Mouse (Mus musculus) gonadal fat pad, adult 2 months (tissue): Measurements from ENCODE around the gene Ppp1r12c. TPM values are rescaled to one million over a fixed set of nuclear protein-coding genes. Genes with fewer than 3 reads are reported as not detected.

Source experiments
- DNase-seq: peaks from one replicate; pipeline ENCODE4 v3.0.0-alpha.2; 2012; ENCODE audit warnings: low read depth
- polyA plus RNA-seq: library from polyadenylated mRNA; depleted of rRNA; stranded (reverse); fragments of >200 nt; gene quantifications from 2 replicates; pipeline ENCODE4 v1.2.3, GENCODE M21; 2012; rRNA removed

Gene Ppp1r12c
- polyA plus RNA-seq, 1 experiment = 57.8 TPM

DNA sequence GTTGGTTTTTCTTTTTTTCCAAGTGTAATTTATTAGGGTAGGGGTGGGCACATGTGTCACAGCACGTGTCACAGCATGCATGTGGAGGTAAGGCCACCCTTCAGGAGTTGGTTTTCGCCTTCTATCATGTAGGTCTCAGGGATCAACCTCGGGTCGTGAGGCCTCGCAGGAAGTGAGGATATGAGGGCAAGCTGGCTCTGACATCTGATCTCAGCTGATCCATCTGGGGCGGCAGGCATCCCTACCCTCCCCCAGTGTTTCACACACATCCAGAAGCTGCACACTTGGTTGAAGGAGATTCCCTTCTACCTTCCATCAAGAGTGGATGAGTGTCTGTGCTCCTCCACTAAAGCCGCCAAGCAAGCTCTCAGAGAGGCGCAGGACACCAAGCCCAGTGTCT, 69.5 kb downstream of the Ppp1r12c start:
- no peak for DNase-seq

DNA sequence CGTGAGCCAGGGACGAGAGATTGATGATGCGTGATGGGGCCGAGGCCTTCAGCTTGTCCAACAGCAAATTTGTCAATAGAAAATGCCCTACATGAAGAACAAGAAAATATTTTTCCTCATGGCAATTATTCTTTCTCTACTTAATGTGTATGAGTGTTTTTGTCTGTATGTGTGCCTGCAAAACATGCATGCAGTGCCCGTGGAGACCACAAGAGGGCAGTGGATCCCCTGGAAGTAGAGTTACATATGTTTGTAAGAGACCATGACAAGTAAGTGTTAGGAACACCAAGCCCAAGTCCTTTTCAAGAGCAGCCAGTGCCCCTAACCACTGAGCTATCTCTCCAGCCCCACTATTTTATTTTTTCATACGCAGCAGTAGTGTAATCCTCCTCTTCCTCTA, 69.9 kb downstream of the Ppp1r12c start:
- DNase-seq = no peak

Other genes starting within 250 kb of the Ppp1r12c start
- 0.42 and 0.89 TPM in 2 replicates for gene Ncr1, start 164.0 kb downstream of the Ppp1r12c start, polyA plus RNA-seq
- gene Gp6, start 103.9 kb downstream of the Ppp1r12c start, polyA plus RNA-seq = not detected in 2 replicates
- 16.0 and 17.4 TPM in 2 replicates for gene Rdh13, start 56.0 kb downstream of the Ppp1r12c start, polyA plus RNA-seq
- gene Eps8l1, start 41.0 kb downstream of the Ppp1r12c start, polyA plus RNA-seq = 9.1 and 11.3 TPM in 2 replicates
- 4.9 and 8.0 TPM in 2 replicates for gene Tnnt1, start 14.7 kb upstream of the Ppp1r12c start, polyA plus RNA-seq
- 2.5 and 5.1 TPM in 2 replicates for gene Tnni3, start 22.5 kb upstream of the Ppp1r12c start, polyA plus RNA-seq
- gene Dnaaf3, start 30.8 kb upstream of the Ppp1r12c start, polyA plus RNA-seq = 4.7 and 5.5 TPM in 2 replicates
- gene Syt5, start 45.9 kb upstream of the Ppp1r12c start, polyA plus RNA-seq = 0.09 and 0.81 TPM in 2 replicates
- 0.05 TPM in 1 of 2 replicates, not detected in the other for gene Ptprh, start 102.4 kb upstream of the Ppp1r12c start, polyA plus RNA-seq
- gene Tmem86b, start 129.7 kb upstream of the Ppp1r12c start, polyA plus RNA-seq = 13.0 and 16.5 TPM in 2 replicates
- gene Ppp6r1, start 157.3 kb upstream of the Ppp1r12c start, polyA plus RNA-seq = 120 and 134 TPM in 2 replicates
- gene Hspbp1, start 183.4 kb upstream of the Ppp1r12c start, polyA plus RNA-seq = 28.9 and 31.8 TPM in 2 replicates
- 3.3 TPM in 2 replicates for gene Brsk1, start 188.9 kb upstream of the Ppp1r12c start, polyA plus RNA-seq
- gene Tmem150b, start 223.6 kb upstream of the Ppp1r12c start, polyA plus RNA-seq = 0.89 and 1.2 TPM in 2 replicates
- gene Kmt5c, start 238.4 kb upstream of the Ppp1r12c start, polyA plus RNA-seq = 71.4 and 75.9 TPM in 2 replicates